Mouse (Mus musculus) brain, embryonic 14.5 days (tissue): ENCODE results near the gene Ppfibp2.

Experiments used
- CTCF ChIP-seq: fragments of 200-500 bp; IDR thresholded peaks from 2 replicates; pipeline ENCODE4 v1.5.1; 2012; ENCODE audit warnings: inconsistent platforms, mild to moderate bottlenecking, moderate library complexity, borderline replicate concordance; ENCODE audit not compliant: insufficient read depth, insufficient read length; ENCODE audit errors: extremely low read depth
- POLR2A ChIP-seq: fragments of 200-500 bp; IDR thresholded peaks from 2 replicates; pipeline ENCODE4 v1.6.1; 2012; ENCODE audit warnings: mild to moderate bottlenecking, inconsistent platforms, borderline replicate concordance; ENCODE audit not compliant: poor library complexity, insufficient read depth, insufficient read length, severe bottlenecking; ENCODE audit errors: extremely low read depth

DNA sequence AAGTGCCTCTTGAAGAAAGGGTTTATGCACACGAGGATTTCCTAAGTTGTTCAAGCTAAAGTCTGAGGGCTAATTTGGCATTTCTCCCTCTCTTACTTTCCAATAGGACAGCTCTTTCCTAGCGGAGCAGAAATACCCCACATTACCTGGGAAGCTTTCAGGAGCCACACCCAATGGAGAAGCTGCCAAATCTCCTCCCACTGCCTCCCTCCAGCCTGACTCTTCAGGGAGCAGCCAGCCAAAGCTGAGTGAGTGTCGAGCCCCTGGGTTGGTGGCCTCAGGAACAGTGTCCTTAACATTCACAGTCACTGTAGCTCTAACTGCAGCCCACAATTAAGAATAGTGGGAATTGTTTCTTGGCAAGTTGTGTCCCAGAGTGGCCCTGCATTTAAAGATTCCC, 132.5 kb downstream of the Ppfibp2 start:
- TF ChIP-seq CTCF: no peak
- TF ChIP-seq POLR2A: no peak
